Mouse (Mus musculus) forebrain, embryonic 11.5 days (tissue): ENCODE measurements around the gene Entpd6. TPM values are rescaled to one million over a fixed set of nuclear protein-coding genes. Genes with fewer than 3 reads are reported as not detected.

Source experiments
- ATAC-seq: fragments of 200-750 bp; cut with Nextera tagmentation; replicated peaks from 2 replicates; pipeline ENCODE4 v1.8.0; 2017; ENCODE audit warnings: moderate TSS enrichment; ENCODE audit not compliant: low FRiP score
- DNase-seq: peaks from one replicate; pipeline ENCODE4 v3.0.0-alpha.2; 2017; ENCODE audit warnings: low spot score
- H3K27ac ChIP-seq: fragments of 300-500 bp; sonication (generic); 2 replicates; pipeline ENCODE4 v1.5.1; 2014; ENCODE audit warnings: low read depth, low read length
- H3K27me3 ChIP-seq: fragments of 300-500 bp; sonication (generic); 2 replicates; pipeline ENCODE4 v1.6.1; 2014; ENCODE audit warnings: mild to moderate bottlenecking, low read length, mixed read lengths; ENCODE audit not compliant: control insufficient read depth, insufficient read depth
- H3K36me3 ChIP-seq: fragments of 300-500 bp; sonication (generic); 2 replicates; pipeline ENCODE4 v1.6.1; 2014; ENCODE audit warnings: mild to moderate bottlenecking, low read length, moderate library complexity, mixed read lengths; ENCODE audit not compliant: control insufficient read depth, insufficient read depth
- H3K4me1 ChIP-seq: fragments of 300-500 bp; sonication (generic); replicated peaks from 2 replicates; pipeline ENCODE4 v1.6.1; 2014; ENCODE audit warnings: low read length, mixed read lengths; ENCODE audit not compliant: control insufficient read depth, insufficient read depth
- H3K4me2 ChIP-seq: fragments of 300-500 bp; sonication (generic); 2 replicates; pipeline ENCODE4 v1.6.1; 2014; ENCODE audit warnings: low read depth, mild to moderate bottlenecking, low read length, moderate library complexity, mixed read lengths; ENCODE audit not compliant: severe bottlenecking
- H3K4me3 ChIP-seq: fragments of 300-500 bp; sonication (generic); 2 replicates; pipeline ENCODE4 v1.5.1; 2014; ENCODE audit warnings: low read depth, low read length
- H3K9ac ChIP-seq: fragments of 300-500 bp; sonication (generic); 2 replicates; pipeline ENCODE4 v1.6.1; 2014; ENCODE audit warnings: low read length
- H3K9me3 ChIP-seq: fragments of 300-500 bp; sonication (generic); 2 replicates; pipeline ENCODE4 v1.6.1; 2016; ENCODE audit warnings: low read length, mixed read lengths; ENCODE audit not compliant: control insufficient read depth
- WGBS: fragments of 180-500 bp; shearing (Covaris S2); extraction: QIAGEN DNeasy Blood & Tissue Kit; methylation state at CpG from one replicate; pipeline ENCODE4 v1.1.7; 2014; 5-methylcytosine and 5-hydroxymethylcytosine counted together
- polyA plus RNA-seq: library from polyadenylated mRNA; unstranded; fragments of >200 nt; fragmentation: Nextera tagmentation; extraction: Ambion mirVana; gene quantifications from 2 replicates; pipeline ENCODE4 v1.2.1, GENCODE M21; 2014

The Entpd6 gene
- polyA plus RNA-seq, 1 experiment from 2014 or later = 27.0 TPM

- H3K27ac ChIP-seq = no peak overlapping the region
- H3K36me3 ChIP-seq = no peaks in the 10 kb centered on the region
- no peak overlapping the region for H3K4me2 ChIP-seq
- no peak overlapping the region for H3K4me3 ChIP-seq
- DNase-seq (no peak), ATAC-seq (no peak)
- H3K4me1 ChIP-seq = peaks cover 2% of the 10 kb centered on the region; the same call in 1 of the 2 replicates
- peaks cover 2% of the 10 kb centered on the region; the same call in 1 of the 2 replicates for H3K27me3 ChIP-seq
- H3K9ac ChIP-seq = no peak overlapping the region
- WGBS = 83% methylated on average over 13 of the region's 13 CpGs
- H3K9me3 ChIP-seq = no peaks in the 10 kb centered on the region
Observed at GRCm38 (mm10) chr2:150750129-150750979, 1.5 kb downstream of the Entpd6 start.

- no peak overlapping the region for H3K4me2 ChIP-seq
- H3K27me3 ChIP-seq = no peaks in the 10 kb centered on the region
- 90% methylated on average over 3 of the region's 3 CpGs for WGBS
- H3K4me1 ChIP-seq = no peaks in the 10 kb centered on the region
- H3K4me3 ChIP-seq = no peak overlapping the region
- DNase-seq (no peak), ATAC-seq (no peak)
- no peaks in the 10 kb centered on the region for H3K9me3 ChIP-seq
- no peaks in the 10 kb centered on the region for H3K36me3 ChIP-seq
- H3K27ac ChIP-seq = no peak overlapping the region
- no peak overlapping the region for H3K9ac ChIP-seq
Observed at GRCm38 (mm10) chr2:150755016-150755415, 6.2 kb downstream of the Entpd6 start.

- Histone ChIP-seq H3K9ac (no peak overlapping the region), H3K36me3 (peaks cover 4% of the 10 kb centered on the region; the same call in 1 of the 2 replicates), H3K4me3 (no peak overlapping the region), H3K27ac (no peak overlapping the region), H3K4me1 (peaks cover 3% of the 10 kb centered on the region; the same call in 1 of the 2 replicates), H3K4me2 (no peak overlapping the region), H3K9me3 (no peaks in the 10 kb centered on the region), H3K27me3 (no peaks in the 10 kb centered on the region)
- ATAC-seq (no peak), DNase-seq (no peak)
- WGBS = 88% methylated on average over 7 of the region's 7 CpGs
Observed at GRCm38 (mm10) chr2:150761476-150761875, 12.6 kb downstream of the Entpd6 start.

- Histone ChIP-seq H3K4me3 (no peak overlapping the region), H3K36me3 (peaks cover 2% of the 10 kb centered on the region; the same call in 1 of the 2 replicates), H3K4me2 (no peak overlapping the region), H3K27ac (no peak overlapping the region), H3K9ac (no peak overlapping the region), H3K27me3 (no peaks in the 10 kb centered on the region), H3K4me1 (peaks cover 3% of the 10 kb centered on the region; the same call in 1 of the 2 replicates), H3K9me3 (no peaks in the 10 kb centered on the region)
- ATAC-seq (no peak), DNase-seq (no peak)
- 40% methylated on average over 2 of the region's 2 CpGs for WGBS
Observed at GRCm38 (mm10) chr2:150765619-150766018, 16.8 kb downstream of the Entpd6 start.

- Histone ChIP-seq H3K27ac (no peak overlapping the region), H3K4me3 (no peak overlapping the region), H3K4me1 (peaks cover 3% of the 10 kb centered on the region; the same call in 1 of the 2 replicates), H3K9me3 (no peaks in the 10 kb centered on the region), H3K4me2 (no peak overlapping the region), H3K36me3 (no peaks in the 10 kb centered on the region; the same call in 1 of the 2 replicates), H3K27me3 (no peaks in the 10 kb centered on the region), H3K9ac (no peak overlapping the region)
- no peak for ATAC-seq
- no peak for DNase-seq
- WGBS = 89% methylated on average over 4 of the region's 4 CpGs
Observed at GRCm38 (mm10) chr2:150766083-150766862, 17.4 kb downstream of the Entpd6 start.

- Histone ChIP-seq H3K27ac (no peak overlapping the region), H3K4me1 (peaks cover 3% of the 10 kb centered on the region; the same call in 1 of the 2 replicates), H3K9ac (no peak overlapping the region), H3K36me3 (no peaks in the 10 kb centered on the region; the same call in 1 of the 2 replicates), H3K4me3 (no peak overlapping the region), H3K4me2 (no peak overlapping the region), H3K27me3 (no peaks in the 10 kb centered on the region), H3K9me3 (no peaks in the 10 kb centered on the region)
- DNase-seq (no peak), ATAC-seq (no peak)
- WGBS = 97% methylated on average over 1 of the region's 1 CpGs
Observed at GRCm38 (mm10) chr2:150768678-150769077, 19.8 kb downstream of the Entpd6 start.

GRCm38 (mm10) chr2:150770747-150771146 is 21.9 kb downstream of the Entpd6 start:
- no peaks in the 10 kb centered on the region for H3K27me3 ChIP-seq
- no peak overlapping the region for H3K9ac ChIP-seq
- H3K9me3 ChIP-seq = no peaks in the 10 kb centered on the region
- H3K4me3 ChIP-seq = no peak overlapping the region
- peaks cover under 1% of the 10 kb centered on the region; the same call in 1 of the 2 replicates for H3K4me1 ChIP-seq
- DNase-seq = no peak
- WGBS = 76% methylated on average over 1 of the region's 1 CpGs
- H3K4me2 ChIP-seq = no peak overlapping the region
- no peaks in the 10 kb centered on the region; the same call in 1 of the 2 replicates for H3K36me3 ChIP-seq
- H3K27ac ChIP-seq = no peak overlapping the region
- ATAC-seq = peak; percentile 17; the same call in 1 of the 2 replicates

- no peak for DNase-seq
- no peak overlapping the region for H3K9ac ChIP-seq
- H3K27me3 ChIP-seq = no peaks in the 10 kb centered on the region
- H3K27ac ChIP-seq = no peak overlapping the region
- H3K9me3 ChIP-seq = no peaks in the 10 kb centered on the region
- no peak overlapping the region for H3K4me3 ChIP-seq
- H3K4me2 ChIP-seq = no peak overlapping the region
- no peaks in the 10 kb centered on the region for H3K4me1 ChIP-seq
- H3K36me3 ChIP-seq = no peaks in the 10 kb centered on the region; the same call in 1 of the 2 replicates
- no peak for ATAC-seq
- WGBS = 85% methylated on average over 6 of the region's 6 CpGs
Observed at GRCm38 (mm10) chr2:150771169-150771568, 22.3 kb downstream of the Entpd6 start.
